Mouse (Mus musculus) telencephalon, adult 2 months (tissue): ENCODE data around the gene Ccdc62.
A peak's percentile ranks its signal among the peaks of the same experiment; 100 is the strongest.

Source experiments
- DNase-seq: peaks from one replicate; pipeline ENCODE4 v3.0.0-alpha.2; 2011; ENCODE audit warnings: low read depth, low spot score

Ccdc62 gene

DNA sequence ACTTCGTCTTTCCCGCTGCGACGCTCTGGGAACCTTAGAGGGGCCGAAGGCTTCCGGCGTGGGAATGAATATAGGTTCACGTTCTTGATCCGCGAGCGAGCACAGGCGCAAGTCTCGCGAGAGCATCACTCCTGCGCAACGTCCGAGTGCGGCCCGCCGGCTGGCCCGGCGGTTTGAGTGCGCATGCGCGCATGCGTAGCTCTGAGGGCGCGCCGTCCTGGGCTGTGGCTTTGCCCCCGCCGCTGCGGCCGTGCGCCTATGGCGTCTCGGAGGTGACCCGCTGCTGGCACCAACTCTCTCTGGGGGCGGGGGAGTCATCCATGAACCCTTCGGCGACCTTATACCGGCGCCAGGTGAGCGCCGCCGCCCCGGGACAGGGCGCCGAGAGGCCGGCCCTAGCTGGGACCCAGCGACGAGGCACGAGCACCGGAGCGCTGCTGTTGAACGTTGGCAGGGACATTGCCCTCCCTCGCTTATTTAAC, at the start of gene Ccdc62:
Ccdc62 (plus strand) TSS at position 172 of the 482 bp plus-strand sequence.
- peak; percentile 87 for DNase-seq

DNA sequence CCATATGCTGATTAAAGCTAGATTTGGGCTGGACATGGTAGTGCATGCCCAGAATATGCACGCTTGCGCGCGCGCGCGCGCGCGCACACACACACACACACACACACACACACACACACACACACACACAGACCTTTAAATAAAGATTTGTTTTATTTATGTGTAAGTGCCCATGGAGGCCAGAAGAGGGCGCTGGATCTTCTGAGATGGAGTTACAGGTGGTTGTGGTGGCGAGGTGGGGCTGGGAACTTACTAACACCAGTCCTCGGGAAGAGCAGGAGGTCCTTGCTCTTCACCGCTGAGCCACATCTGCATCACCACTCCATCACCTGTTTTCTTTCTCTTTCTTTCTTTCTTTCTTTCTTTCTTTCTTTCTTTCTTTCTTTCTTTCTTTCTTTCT, 49.7 kb upstream of the Ccdc62 start:
- DNase-seq = no peak

- DNase-seq = no peak
These were observed 46.6 kb upstream of the Ccdc62 start for GRCm38 (mm10) chr5:123883891-123884290.

- no peak for DNase-seq
These were observed 46.1 kb upstream of the Ccdc62 start for GRCm38 (mm10) chr5:123884332-123884731.

DNA sequence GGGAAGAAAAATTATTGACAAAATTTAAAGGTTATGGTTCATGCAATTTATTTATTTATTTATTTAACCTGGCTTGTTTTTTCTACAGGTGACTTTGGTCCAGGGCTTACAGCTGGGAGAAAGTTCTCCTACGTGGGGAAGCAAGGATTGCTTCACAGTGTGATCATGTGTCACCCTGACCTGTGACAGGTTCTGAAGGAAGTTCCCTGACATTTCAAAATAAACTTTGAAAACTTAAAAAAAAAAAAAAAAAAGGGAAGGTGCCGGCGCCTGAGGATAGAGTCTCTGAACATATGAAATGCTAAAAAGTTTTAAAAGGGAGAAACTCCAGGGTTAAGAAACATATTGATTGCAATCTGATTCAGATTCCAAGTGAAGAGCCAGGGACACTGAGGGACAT, 44.1 kb upstream of the Ccdc62 start:
- no peak for DNase-seq

DNA sequence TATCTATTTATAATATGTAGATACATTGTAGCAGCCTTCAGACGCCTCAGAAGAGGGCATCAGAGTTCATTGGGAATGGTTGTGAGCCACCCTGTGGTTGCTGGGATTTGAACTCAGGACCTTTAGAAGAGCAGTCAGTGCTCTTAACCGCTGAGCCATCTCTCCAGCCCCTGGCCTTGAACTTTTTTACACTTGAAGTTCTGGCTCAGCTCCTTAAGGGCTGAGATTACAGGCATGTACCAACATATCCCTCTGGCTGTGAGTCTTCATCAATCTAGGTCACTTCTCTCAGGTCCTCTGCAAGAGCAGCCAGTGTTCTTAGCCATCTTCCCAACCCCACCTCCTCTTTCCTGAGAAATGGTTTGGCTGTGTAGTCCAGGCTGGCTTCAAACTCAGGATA, 40.2 kb upstream of the Ccdc62 start:
- DNase-seq = no peak

GRCm38 (mm10) chr5:123890987-123891386, 39.5 kb upstream of the Ccdc62 start:
- DNase-seq = no peak

- no peak for DNase-seq
These were observed 38.8 kb upstream of the Ccdc62 start for GRCm38 (mm10) chr5:123891669-123892068.

DNA sequence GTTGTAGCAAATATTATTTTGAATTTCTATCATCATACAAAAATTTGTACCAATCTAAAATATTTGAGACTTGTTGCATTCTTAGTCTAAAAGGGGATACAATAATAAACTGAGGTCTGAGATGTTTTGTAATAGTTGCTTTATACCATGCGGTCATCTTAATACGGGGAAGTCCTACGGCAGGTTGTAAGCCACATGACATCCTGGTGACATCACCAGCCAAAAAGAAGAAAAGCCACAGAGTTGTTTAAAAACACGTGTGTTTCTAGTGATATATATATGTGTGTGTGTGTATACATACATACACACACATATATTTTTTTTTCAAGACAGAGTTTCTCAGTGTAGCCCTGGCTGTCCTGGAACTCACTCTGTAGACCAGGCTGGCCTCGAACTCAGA, 37.0 kb upstream of the Ccdc62 start:
- no peak for DNase-seq

DNA sequence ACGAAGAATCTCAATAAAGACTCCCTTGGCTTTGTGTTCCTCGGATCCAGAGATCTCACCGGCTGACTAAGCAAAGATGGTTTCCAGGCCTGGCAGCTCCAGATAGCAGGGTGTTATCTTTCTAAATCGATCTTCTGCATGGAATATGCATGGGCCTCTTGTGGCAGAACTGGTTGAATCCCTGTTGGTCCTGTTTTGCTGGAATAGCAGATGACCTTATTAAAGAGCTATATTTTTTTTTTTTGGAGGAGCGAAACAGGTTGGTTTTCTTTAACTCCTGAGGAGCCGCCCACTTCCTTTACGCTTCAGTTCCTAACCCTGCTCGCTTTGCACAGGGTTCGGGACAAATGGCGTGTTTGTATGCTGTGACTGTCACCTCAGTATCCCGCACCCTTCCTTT, 34.1 kb upstream of the Ccdc62 start:
- DNase-seq = no peak

- no peak for DNase-seq
These were observed 33.1 kb upstream of the Ccdc62 start for GRCm38 (mm10) chr5:123897352-123897751.

DNA sequence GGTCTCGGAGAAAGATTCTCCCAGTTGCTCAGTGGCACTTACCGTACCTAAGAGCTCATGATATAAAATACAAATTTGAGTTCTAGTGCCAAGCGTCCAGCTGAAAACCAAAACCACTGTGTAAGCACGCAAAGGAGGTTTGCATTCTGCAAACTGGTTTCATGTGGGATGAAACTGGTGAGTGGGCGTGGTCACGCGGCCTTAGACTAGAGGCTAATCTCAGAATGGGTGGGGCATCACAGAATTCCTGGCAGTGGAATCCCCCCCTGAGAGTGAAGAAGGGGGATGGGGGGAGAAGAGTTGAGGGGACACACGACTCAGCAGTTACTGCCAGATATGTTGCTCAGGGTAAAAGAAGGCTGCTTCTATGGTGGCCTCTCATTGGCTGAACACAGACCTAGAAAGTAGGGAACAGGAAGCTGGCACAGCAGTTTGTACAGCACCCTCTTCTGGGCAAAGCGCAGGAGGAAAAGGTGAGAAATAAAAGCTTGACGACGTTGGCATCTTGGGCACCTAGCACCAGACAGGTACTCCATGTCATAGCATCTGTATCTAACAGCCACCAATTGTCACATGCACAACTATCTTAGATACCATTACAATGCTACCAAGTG, 26.3 kb upstream of the Ccdc62 start:
- DNase-seq = no peak

- DNase-seq = no peak
These were observed 24.1 kb upstream of the Ccdc62 start for GRCm38 (mm10) chr5:123906146-123906975.

DNA sequence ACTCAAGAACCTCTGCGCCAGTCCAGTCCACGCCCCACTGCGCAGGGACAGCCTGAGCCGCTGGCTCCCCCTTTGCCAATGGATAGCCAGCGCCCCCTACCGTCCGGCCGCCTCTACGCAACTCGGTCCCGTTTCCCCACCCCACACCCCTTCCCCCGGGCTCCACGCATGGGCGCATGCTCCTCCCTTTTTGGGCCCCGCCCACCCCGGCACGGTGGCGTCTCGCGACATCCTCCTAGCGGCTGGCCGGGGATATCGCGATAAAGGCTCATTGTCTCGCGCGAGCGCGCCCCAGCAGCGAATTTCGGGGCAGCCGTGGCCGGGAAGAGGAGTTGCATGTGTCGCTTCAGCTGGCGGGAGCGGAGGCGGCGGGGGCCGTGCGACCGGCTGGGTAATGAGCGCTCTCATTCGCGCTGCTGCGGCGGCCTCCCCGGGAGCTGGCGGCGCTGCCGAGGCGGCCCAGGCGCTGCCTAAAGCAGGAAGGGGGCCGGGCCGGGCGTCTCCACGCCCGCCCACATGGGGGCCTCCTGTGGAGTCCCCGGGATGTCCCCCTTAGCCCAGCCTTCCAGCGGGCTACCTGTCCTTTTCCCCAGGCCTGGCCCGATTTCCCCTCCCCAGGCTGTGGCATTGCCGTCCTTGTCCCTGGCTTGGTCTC, 23.4 kb upstream of the Ccdc62 start, which contains the start of gene Denr:
Denr (plus strand) TSS at position 200 of the 655 bp plus-strand sequence.
- DNase-seq = peak; percentile 88

DNA sequence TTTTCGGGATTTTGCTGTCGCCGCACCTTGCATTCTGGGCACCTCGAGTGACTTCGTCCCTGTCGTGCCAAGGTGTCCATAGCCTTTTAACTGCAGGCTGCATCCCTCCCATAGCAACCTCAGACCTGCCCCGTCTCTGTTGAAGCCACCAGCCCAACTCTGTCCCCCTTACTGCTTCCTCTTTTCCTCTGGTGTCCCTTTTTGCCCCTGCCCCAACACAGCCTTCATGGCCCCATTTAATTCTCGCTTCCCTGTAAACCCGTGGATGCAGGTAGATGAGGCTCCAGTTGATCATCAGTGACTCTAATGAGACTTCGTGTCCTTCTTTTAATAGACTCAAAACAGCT, 22.9 kb upstream of the Ccdc62 start:
- DNase-seq = no peak

- no peak for DNase-seq
These were observed 15.6 kb upstream of the Ccdc62 start for GRCm38 (mm10) chr5:123914852-123915251.

- no peak for DNase-seq
These were observed 8.4 kb upstream of the Ccdc62 start for GRCm38 (mm10) chr5:123922112-123922511.

- no peak for DNase-seq
These were observed 3.4 kb upstream of the Ccdc62 start, which contains the start of gene Gm43518 for GRCm38 (mm10) chr5:123927118-123927517. TSS of gene Gm43518 (plus strand) at chr5:123927418.

DNA sequence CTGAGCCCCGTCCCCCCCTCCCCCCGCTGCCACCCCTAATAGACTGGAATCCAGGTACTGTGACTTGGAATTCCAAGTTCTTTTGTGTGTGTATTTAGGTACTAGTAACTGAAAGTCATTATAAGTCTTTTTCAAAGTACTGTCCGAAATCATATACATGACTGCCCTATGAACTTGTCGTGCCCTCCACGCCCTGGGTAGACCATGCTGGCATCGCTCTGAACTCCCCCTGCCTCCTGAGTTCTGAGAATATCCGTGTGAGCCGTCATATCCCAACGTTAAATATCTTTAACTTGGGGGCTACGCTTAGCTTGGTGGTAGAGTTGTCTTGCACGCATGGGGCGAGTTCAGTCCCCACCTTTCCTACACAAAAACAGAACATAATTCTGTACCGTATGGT, 652 bp downstream of the Ccdc62 start:
- DNase-seq = no peak

DNA sequence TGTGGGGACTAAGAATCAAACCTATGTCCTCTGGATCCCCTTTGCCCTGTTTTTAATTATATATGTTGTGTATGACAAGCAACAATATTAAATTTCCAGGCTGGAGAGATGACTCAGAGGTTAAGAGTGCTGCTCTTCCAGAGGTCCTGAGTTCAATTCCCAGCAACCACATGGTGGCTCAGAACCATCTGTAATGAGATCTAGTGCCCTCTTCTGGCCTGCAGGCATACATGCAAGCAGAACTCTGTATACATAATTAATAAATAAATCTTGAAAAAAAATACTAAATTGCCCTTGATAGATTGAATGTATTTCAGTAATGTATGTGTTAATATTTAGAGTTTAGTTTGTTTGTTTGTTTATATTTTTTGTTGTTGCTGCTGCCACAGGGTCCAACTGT, 2.4 kb downstream of the Ccdc62 start:
- DNase-seq = no peak

- DNase-seq = no peak
These were observed 3.1 kb downstream of the Ccdc62 start for GRCm38 (mm10) chr5:123933556-123933955.

DNA sequence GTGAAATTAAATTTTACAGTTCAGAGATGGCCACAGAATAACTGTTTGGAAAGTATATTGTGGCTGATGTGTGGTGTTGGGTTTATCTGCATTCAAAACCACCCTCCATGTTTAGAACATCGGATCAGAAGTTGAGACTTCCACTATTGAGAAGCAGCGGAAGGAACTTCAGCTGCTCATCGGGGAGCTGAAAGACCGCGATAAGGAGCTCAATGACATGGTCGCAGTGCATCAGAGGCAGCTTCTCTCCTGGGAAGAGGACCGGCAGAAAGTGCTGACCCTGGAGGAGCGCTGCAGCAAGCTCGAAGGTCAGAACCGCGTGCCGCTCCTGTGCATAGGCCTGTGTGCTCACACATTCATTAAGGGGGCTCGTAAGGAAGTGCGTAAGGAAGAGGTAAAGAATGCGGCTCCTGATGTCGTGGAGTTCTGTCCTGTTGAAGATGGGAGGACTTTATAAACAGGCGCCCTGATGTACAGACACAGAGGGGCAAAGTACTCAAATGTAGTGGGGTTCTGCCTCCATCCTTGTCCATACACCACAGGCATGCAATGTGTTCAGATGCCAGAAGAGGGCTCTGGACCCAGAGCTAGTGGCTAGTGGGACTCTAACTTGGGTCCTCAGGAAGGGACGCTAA, 3.6 kb downstream of the Ccdc62 start:
- DNase-seq = no peak
